Mouse (Mus musculus) G1E (cell line): ENCODE results near the gene Gpr68.

Experiments
- CTCF ChIP-seq: IDR thresholded peaks from 2 replicates; pipeline ENCODE4 v1.5.1; 2012; ENCODE audit warnings: low read depth, low read length, inconsistent platforms, mixed read lengths
- GATA1 ChIP-seq: IDR thresholded peaks from 2 replicates; pipeline ENCODE4 v1.6.1; 2012; ENCODE audit warnings: borderline replicate concordance, low read length, inconsistent platforms, mixed read lengths

GRCm38 (mm10) chr12:100903761-100904160 is 4.2 kb downstream of the Gpr68 start:
- TF ChIP-seq CTCF: no peak
- TF ChIP-seq GATA1: no peak
